Mouse (Mus musculus) heart, adult 2 months (tissue): Measurements from ENCODE around the gene Phf12. TPM values are rescaled to one million over a fixed set of nuclear protein-coding genes. Genes with fewer than 3 reads are reported as not detected.

ENCODE experiments used
- DNase-seq, 2 experiments: peaks; one replicate each; pipeline ENCODE4 v3.0.0; 2021
- H3K27ac ChIP-seq: fragments of 200-600 bp; 2 replicates; pipeline ENCODE4 v1.8.1; 2022
- H3K27me3 ChIP-seq: fragments of 200-500 bp; 2 replicates; pipeline ENCODE4 v1.6.1; 2012; ENCODE audit warnings: mild to moderate bottlenecking, low read length, inconsistent platforms, mixed read lengths; ENCODE audit not compliant: control insufficient read depth, insufficient read depth
- H3K36me3 ChIP-seq: fragments of 200-500 bp; 2 replicates; pipeline ENCODE4 v1.6.1; 2012; ENCODE audit warnings: low read length, inconsistent platforms; ENCODE audit not compliant: control insufficient read depth, insufficient read depth
- H3K4me1 ChIP-seq: fragments of 200-500 bp; 2 replicates; pipeline ENCODE4 v1.6.1; 2011; ENCODE audit warnings: low read length; ENCODE audit not compliant: control insufficient read depth, insufficient read depth
- H3K4me3 ChIP-seq: fragments of 200-600 bp; 2 replicates; pipeline ENCODE4 v1.8.1; 2022
- H3K79me2 ChIP-seq: fragments of 200-500 bp; replicated peaks from 2 replicates; pipeline ENCODE4 v1.6.1; 2012; ENCODE audit warnings: mild to moderate bottlenecking, inconsistent platforms, low read length, moderate library complexity, mixed read lengths; ENCODE audit not compliant: control insufficient read depth, insufficient read depth
- H3K9ac ChIP-seq: fragments of 200-500 bp; 2 replicates; pipeline ENCODE4 v1.6.1; 2012; ENCODE audit warnings: low read depth, mild to moderate bottlenecking, control low read depth, inconsistent platforms, low read length, mixed read lengths
- CTCF ChIP-seq: fragments of 200-600 bp; IDR thresholded peaks from 2 replicates; pipeline ENCODE4 v1.8.1; 2022; ENCODE audit warnings: antibody characterized with exemption, mild to moderate bottlenecking, moderate library complexity
- EP300 ChIP-seq: fragments of 200-500 bp; IDR thresholded peaks from 2 replicates; pipeline ENCODE4 v1.6.1; 2011; ENCODE audit warnings: low read depth, low read length, control low read depth; ENCODE audit not compliant: insufficient read depth
- POLR2A ChIP-seq: fragments of 200-500 bp; IDR thresholded peaks from 2 replicates; pipeline ENCODE4 v1.6.1; 2011; ENCODE audit warnings: mild to moderate bottlenecking, low read depth, low read length, control low read depth; ENCODE audit not compliant: insufficient read depth
- WGBS: fragments of 180-500 bp; shearing (Covaris S2); methylation state at CpG from one replicate; pipeline ENCODE4 v1.1.7; 2018; 5-methylcytosine and 5-hydroxymethylcytosine counted together
- intact Hi-C: fragments of 180-260 bp; cut with DNase I; formaldehyde crosslinking; loops from one replicate; pipeline ENCODE4 v1.15.1; 2025
- polyA plus RNA-seq: library from polyadenylated mRNA; depleted of rRNA; stranded (reverse); fragments of >200 nt; gene quantifications from 2 replicates; pipeline ENCODE4 v1.2.3, GENCODE M21; 2012
- total RNA-seq, 2 experiments: library from RNA; stranded (reverse); gene quantifications; 2 replicates each; pipeline ENCODE4 v1.2.3; 2021

Phf12 gene
- total and polyA plus RNA-seq, 3 experiments, result 22.3 to 30.5 (median 23.6) TPM

DNA sequence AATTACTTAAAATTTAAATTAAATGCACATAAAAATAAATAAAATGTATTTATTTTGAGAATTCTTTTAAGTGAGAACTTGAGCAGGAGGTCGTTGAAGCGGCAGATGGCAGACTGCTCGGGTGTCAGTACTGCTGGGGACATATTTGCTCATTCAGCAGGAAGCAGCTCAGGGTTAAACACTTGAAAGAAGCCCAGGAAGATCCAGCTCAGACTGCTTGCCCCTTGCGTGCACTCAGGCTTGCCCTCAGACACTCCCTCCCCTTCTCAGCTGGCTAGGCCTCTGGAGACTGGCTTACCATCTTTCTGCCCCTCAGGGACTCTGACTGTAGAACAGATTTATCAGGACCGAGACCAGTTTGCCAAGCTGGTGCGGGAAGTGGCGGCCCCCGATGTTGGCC lies 74.4 kb downstream of the Phf12 start:
- no peak overlapping the region for H3K27ac ChIP-seq
- intact Hi-C loops, result no loop called here
- H3K36me3 ChIP-seq, result no peaks in the 10 kb centered on the region
- WGBS, result 85% methylated on average over 8 of the region's 8 CpGs
- DNase-seq, result no peak
- H3K79me2 ChIP-seq, result no peaks in the 10 kb centered on the region
- no peaks in the 10 kb centered on the region for H3K4me1 ChIP-seq
- TF ChIP-seq CTCF (no peak), POLR2A (no peak), EP300 (no peak)
- no peaks in the 10 kb centered on the region for H3K27me3 ChIP-seq
- no peak overlapping the region for H3K9ac ChIP-seq
- H3K4me3 ChIP-seq, result no peak overlapping the region

DNA sequence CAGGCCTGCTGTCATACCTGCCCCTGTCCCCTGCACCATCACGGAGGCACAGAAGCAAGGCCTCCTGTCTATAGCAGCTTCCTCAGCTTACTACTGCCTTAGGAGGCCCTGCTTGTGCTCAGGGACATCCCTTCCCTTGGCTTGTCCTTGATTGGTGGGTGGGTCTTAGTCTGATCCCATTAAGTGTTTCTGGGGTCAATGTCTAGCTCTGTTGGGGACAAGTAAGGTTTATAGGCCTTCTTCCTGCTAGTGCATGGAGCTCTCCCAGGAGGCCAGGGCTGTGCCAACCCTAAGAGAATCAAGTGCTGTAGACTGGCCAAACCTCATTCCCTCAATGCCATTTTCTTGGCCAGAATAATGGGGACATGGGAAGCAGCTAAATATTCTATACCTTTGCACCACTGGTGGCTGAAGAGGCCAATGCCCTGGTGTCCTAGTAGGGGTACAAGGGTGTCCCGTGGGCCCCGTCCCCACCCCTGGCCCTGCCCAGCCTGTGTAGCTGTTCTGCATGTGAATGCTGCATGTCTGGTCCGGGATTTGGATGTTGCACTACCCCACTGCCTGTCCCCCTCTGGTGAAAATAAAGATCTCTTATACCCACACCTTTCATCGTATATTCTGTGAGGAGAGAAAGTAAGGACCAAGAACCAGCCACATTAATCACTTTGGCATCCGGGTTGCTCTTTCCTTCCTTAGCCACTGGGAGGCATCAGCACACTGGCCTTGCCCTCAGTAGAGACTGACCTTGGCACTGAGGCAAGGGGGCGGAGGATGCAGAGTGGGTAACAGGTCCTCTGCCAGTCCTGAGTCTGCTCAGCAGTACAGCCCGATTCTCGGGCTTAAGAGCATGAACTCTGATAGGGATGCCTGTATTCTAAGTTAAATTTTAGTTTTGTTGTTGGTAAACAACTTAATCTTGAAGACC lies 77.5 kb downstream of the Phf12 start:
- H3K4me1 ChIP-seq, result no peaks in the 10 kb centered on the region
- no peak overlapping the region for H3K27ac ChIP-seq
- no peak overlapping the region for H3K4me3 ChIP-seq
- H3K79me2 ChIP-seq, result no peaks in the 10 kb centered on the region
- DNase-seq, result peak; percentile 76 to 78
- 41% methylated on average over 9 of the region's 9 CpGs for WGBS
- intact Hi-C loops, result loop anchor here (2.0 to 5.0 kb wide), 2 partner anchors 92 to 117 kb away; partner anchors contain the start of genes Nek8 and Tlcd1
- TF ChIP-seq EP300 (peak; percentile 95), CTCF (peak; percentile 92), POLR2A (no peak)
- no peak overlapping the region for H3K9ac ChIP-seq
- H3K36me3 ChIP-seq, result no peaks in the 10 kb centered on the region
- no peaks in the 10 kb centered on the region for H3K27me3 ChIP-seq

DNA sequence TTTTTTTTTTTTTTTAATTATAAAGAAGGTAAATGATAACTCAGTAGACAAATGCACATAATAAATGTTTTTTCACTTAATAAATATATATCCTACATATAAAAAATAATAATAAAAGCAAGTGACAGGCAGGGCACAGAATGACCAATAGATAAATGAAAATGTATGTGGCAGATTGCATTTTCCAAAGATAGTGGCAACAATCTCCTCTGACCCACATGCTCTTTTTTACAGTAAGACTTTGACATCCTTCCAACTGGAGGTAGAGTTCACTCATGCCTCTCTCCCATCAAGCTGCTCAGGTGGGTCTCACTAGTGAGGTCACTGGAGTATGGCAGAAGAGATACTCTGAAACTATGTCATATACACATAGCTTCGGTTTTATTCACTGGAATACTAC lies 80.0 kb downstream of the Phf12 start:
- intact Hi-C loops, result loop anchor here (5.0 kb wide), 1 partner anchor 90 kb away; no protein-coding TSS in a partner anchor
- DNase-seq, result no peak
- no peaks in the 10 kb centered on the region for H3K27me3 ChIP-seq
- H3K36me3 ChIP-seq, result no peaks in the 10 kb centered on the region
- TF ChIP-seq POLR2A, result no peak
- TF ChIP-seq CTCF, result no peak
- no peak for TF ChIP-seq EP300
- H3K9ac ChIP-seq, result no peak overlapping the region
- WGBS, result 83% methylated on average over 1 of the region's 1 CpGs
- no peak overlapping the region for H3K4me3 ChIP-seq
- H3K4me1 ChIP-seq, result no peaks in the 10 kb centered on the region
- H3K27ac ChIP-seq, result no peak overlapping the region
- no peaks in the 10 kb centered on the region for H3K79me2 ChIP-seq

DNA sequence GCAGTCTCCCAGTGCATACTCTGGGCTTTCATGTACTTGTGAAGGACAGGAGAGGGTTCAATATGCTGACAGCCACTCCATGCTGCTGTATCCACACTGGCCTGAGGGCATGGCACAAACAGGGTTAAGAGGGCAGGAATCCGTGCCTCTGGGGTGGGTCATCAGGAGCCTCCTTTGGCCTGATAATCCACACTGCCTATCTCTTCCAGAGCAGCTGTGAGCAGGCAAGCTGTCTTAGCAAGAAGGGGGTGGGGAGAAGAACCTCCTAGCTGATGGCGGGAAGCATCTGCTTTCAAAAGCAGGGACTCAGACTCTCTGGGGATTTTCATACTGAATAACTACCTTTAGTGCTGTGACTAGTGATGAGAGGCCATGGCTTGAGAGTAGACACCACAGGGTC lies 83.4 kb downstream of the Phf12 start:
- Histone ChIP-seq H3K27ac (no peak overlapping the region), H3K27me3 (no peaks in the 10 kb centered on the region), H3K36me3 (no peaks in the 10 kb centered on the region), H3K4me1 (no peaks in the 10 kb centered on the region), H3K79me2 (no peaks in the 10 kb centered on the region), H3K4me3 (no peak overlapping the region), H3K9ac (no peak overlapping the region)
- WGBS, result 49% methylated on average over 2 of the region's 2 CpGs
- TF ChIP-seq POLR2A, result no peak
- TF ChIP-seq EP300, result no peak
- no peak for TF ChIP-seq CTCF
- intact Hi-C loops, result no loop called here
- DNase-seq, result no peak

DNA sequence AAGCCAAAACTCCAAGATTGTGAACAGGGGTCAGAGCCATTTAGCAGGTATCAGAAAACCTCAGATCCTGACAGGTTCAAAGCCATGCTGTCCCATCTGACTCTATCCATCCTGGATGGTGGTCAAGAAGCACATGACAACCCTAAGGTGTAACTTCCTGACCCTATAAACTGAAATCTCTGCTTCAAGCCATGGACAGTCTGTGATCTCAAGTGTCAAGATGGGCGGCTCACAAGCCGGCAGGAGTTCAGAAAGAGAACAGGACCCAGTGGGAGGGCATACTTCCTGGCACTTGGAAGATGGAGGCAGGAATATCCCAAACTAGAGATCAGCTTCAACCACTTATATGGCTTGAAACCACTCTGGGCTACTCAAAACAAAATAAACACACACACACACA lies 84.1 kb downstream of the Phf12 start:
- Histone ChIP-seq H3K79me2 (no peaks in the 10 kb centered on the region), H3K36me3 (no peaks in the 10 kb centered on the region), H3K27me3 (no peaks in the 10 kb centered on the region), H3K9ac (no peak overlapping the region), H3K27ac (no peak overlapping the region), H3K4me3 (no peak overlapping the region), H3K4me1 (no peaks in the 10 kb centered on the region)
- intact Hi-C loops, result no loop called here
- TF ChIP-seq POLR2A (no peak), EP300 (no peak), CTCF (no peak)
- DNase-seq, result no peak
- WGBS, result 49% methylated on average over 2 of the region's 2 CpGs

DNA sequence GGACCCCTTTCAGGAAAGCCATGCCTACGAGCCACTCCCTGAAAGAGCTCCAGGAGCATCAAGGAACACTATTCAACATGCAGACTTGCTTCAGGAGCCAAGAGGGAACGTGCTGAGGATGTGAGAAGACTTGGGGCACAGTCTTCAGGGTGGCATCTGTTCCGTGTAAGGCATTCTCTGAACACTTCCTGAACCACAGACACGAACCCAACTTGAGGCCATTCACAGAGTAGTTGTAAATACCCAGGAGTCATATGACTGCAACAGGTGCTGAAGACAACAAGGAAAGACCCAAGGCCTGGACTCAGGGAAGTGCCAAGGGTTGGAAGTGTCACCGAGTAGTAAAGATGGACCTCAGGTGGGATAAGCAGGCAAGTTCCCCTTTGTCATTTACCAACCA lies 85.0 kb downstream of the Phf12 start:
- 67% methylated on average over 5 of the region's 5 CpGs for WGBS
- TF ChIP-seq CTCF, result no peak
- TF ChIP-seq POLR2A, result no peak
- TF ChIP-seq EP300, result no peak
- Histone ChIP-seq H3K4me1 (no peaks in the 10 kb centered on the region), H3K27ac (no peak overlapping the region), H3K79me2 (no peaks in the 10 kb centered on the region), H3K4me3 (no peak overlapping the region), H3K27me3 (no peaks in the 10 kb centered on the region), H3K9ac (no peak overlapping the region), H3K36me3 (no peaks in the 10 kb centered on the region)
- intact Hi-C loops, result no loop called here
- DNase-seq, result no peak
